Mouse (Mus musculus) E14TG2a.4 (cell line): ENCODE measurements at regions not wholly inside any gene's neighbourhood (a gene's known extent, or its start where the extent isn't known, plus 50 kb on each side); places are given as distances from the start of the nearest gene placed in this dataset.

Source experiments
- H3K27me3 ChIP-seq: 2 replicates; pipeline ENCODE4 v1.6.1; 2014; ENCODE audit warnings: low read length, control low read depth; ENCODE audit not compliant: insufficient read depth
- H3K36me3 ChIP-seq: 2 replicates; pipeline ENCODE4 v1.6.1; 2014; ENCODE audit warnings: low read length, control low read depth; ENCODE audit not compliant: insufficient read depth
- H3K4me1 ChIP-seq: replicated peaks from 2 replicates; pipeline ENCODE4 v1.6.1; 2014; ENCODE audit warnings: low read depth, low read length, control low read depth
- H3K4me3 ChIP-seq: replicated peaks from 2 replicates; pipeline ENCODE4 v1.5.1; 2014; ENCODE audit warnings: mild to moderate bottlenecking, low read length
- H3K9me3 ChIP-seq: 2 replicates; pipeline ENCODE4 v1.6.1; 2014; ENCODE audit warnings: low read length, control low read depth
- CTCF ChIP-seq: conservative IDR thresholded peaks from 2 replicates; pipeline ENCODE4 v1.5.1; 2014; ENCODE audit warnings: low read length
- NANOG ChIP-seq: IDR thresholded peaks from 2 replicates; pipeline ENCODE4 v1.6.1; 2014; ENCODE audit warnings: borderline replicate concordance, low read length, mixed read lengths
- POU5F1 ChIP-seq: IDR thresholded peaks from 2 replicates; pipeline ENCODE4 v1.6.1; 2014; ENCODE audit warnings: low read length, borderline replicate concordance

GRCm38 (mm10) chr10:96956449-96956834 lies 339.6 kb downstream of the Btg1 start:
- H3K9me3 ChIP-seq, result no peaks in the 10 kb centered on the region
- H3K36me3 ChIP-seq, result no peaks in the 10 kb centered on the region

GRCm38 (mm10) chr10:96957019-96957418 lies 340.2 kb downstream of the Btg1 start:
- no peak overlapping the region for H3K4me3 ChIP-seq
- TF ChIP-seq POU5F1 (no peak), CTCF (no peak), NANOG (no peak)
- no peaks in the 10 kb centered on the region for H3K4me1 ChIP-seq
- H3K9me3 ChIP-seq, result no peaks in the 10 kb centered on the region
- H3K27me3 ChIP-seq, result no peaks in the 10 kb centered on the region; the same call in 1 of the 2 replicates
- H3K36me3 ChIP-seq, result no peaks in the 10 kb centered on the region

More at GRCm38 (mm10) chr10:96956449-96956834, 339.6 kb downstream of the Btg1 start:
- Histone ChIP-seq H3K27me3 (no peaks in the 10 kb centered on the region; the same call in 1 of the 2 replicates), H3K4me3 (no peak overlapping the region), H3K4me1 (no peaks in the 10 kb centered on the region)
- TF ChIP-seq POU5F1, result no peak
- TF ChIP-seq NANOG, result no peak
- no peak for TF ChIP-seq CTCF

GRCm38 (mm10) chr10:96969825-96970224 lies 353.0 kb downstream of the Btg1 start:
- H3K4me1 ChIP-seq, result no peaks in the 10 kb centered on the region
- H3K9me3 ChIP-seq, result no peaks in the 10 kb centered on the region
- no peaks in the 10 kb centered on the region for H3K36me3 ChIP-seq
- no peak for TF ChIP-seq CTCF
- TF ChIP-seq POU5F1, result no peak
- no peak for TF ChIP-seq NANOG
- H3K27me3 ChIP-seq, result no peaks in the 10 kb centered on the region
- H3K4me3 ChIP-seq, result no peak overlapping the region

- TF ChIP-seq CTCF, result no peak
- no peaks in the 10 kb centered on the region for H3K4me1 ChIP-seq
- no peaks in the 10 kb centered on the region for H3K36me3 ChIP-seq
- no peaks in the 10 kb centered on the region for H3K9me3 ChIP-seq
- H3K27me3 ChIP-seq, result no peaks in the 10 kb centered on the region
- H3K4me3 ChIP-seq, result no peak overlapping the region
These were observed 353.9 kb downstream of the Btg1 start for GRCm38 (mm10) chr10:96970737-96971136.

GRCm38 (mm10) chr10:96971810-96972209 lies 355.0 kb downstream of the Btg1 start:
- no peak for TF ChIP-seq NANOG
- no peak for TF ChIP-seq CTCF
- no peak for TF ChIP-seq POU5F1
- Histone ChIP-seq H3K27me3 (no peaks in the 10 kb centered on the region), H3K9me3 (no peaks in the 10 kb centered on the region), H3K4me3 (no peak overlapping the region), H3K4me1 (no peaks in the 10 kb centered on the region), H3K36me3 (no peaks in the 10 kb centered on the region)

- no peak overlapping the region for H3K4me3 ChIP-seq
- TF ChIP-seq POU5F1, result no peak
- H3K9me3 ChIP-seq, result no peaks in the 10 kb centered on the region
- no peaks in the 10 kb centered on the region for H3K36me3 ChIP-seq
- no peaks in the 10 kb centered on the region for H3K4me1 ChIP-seq
- no peaks in the 10 kb centered on the region for H3K27me3 ChIP-seq
These were observed 357.6 kb downstream of the Btg1 start for GRCm38 (mm10) chr10:96974326-96974977.

GRCm38 (mm10) chr10:96976691-96977090 lies 359.9 kb downstream of the Btg1 start:
- Histone ChIP-seq H3K27me3 (no peaks in the 10 kb centered on the region), H3K4me1 (no peaks in the 10 kb centered on the region)

GRCm38 (mm10) chr10:96980494-96980831 lies 363.7 kb downstream of the Btg1 start:
- Histone ChIP-seq H3K4me1 (no peaks in the 10 kb centered on the region), H3K36me3 (no peaks in the 10 kb centered on the region), H3K27me3 (no peaks in the 10 kb centered on the region), H3K4me3 (no peak overlapping the region), H3K9me3 (peaks cover 11% of the 10 kb centered on the region)
- TF ChIP-seq CTCF, result no peak
- no peak for TF ChIP-seq POU5F1
- TF ChIP-seq NANOG, result no peak

More at GRCm38 (mm10) chr10:96976691-96977090, 359.9 kb downstream of the Btg1 start:
- TF ChIP-seq POU5F1 (no peak), NANOG (no peak), CTCF (no peak)
- H3K4me3 ChIP-seq, result no peak overlapping the region
- peaks cover 8% of the 10 kb centered on the region for H3K9me3 ChIP-seq
- H3K36me3 ChIP-seq, result no peaks in the 10 kb centered on the region

GRCm38 (mm10) chr10:96980832-96981515 lies 364.2 kb downstream of the Btg1 start:
- no peaks in the 10 kb centered on the region for H3K27me3 ChIP-seq
- no peak overlapping the region for H3K4me3 ChIP-seq
- TF ChIP-seq CTCF (no peak), POU5F1 (no peak), NANOG (no peak)
- H3K36me3 ChIP-seq, result no peaks in the 10 kb centered on the region
- peaks cover 11% of the 10 kb centered on the region for H3K9me3 ChIP-seq
- H3K4me1 ChIP-seq, result no peaks in the 10 kb centered on the region
